Mouse (Mus musculus): ENCODE measurements at regions not wholly inside any gene's neighbourhood (a gene's known extent, or its start where the extent isn't known, plus 50 kb on each side); places are given as distances from the start of the nearest gene placed in this dataset.

DNA sequence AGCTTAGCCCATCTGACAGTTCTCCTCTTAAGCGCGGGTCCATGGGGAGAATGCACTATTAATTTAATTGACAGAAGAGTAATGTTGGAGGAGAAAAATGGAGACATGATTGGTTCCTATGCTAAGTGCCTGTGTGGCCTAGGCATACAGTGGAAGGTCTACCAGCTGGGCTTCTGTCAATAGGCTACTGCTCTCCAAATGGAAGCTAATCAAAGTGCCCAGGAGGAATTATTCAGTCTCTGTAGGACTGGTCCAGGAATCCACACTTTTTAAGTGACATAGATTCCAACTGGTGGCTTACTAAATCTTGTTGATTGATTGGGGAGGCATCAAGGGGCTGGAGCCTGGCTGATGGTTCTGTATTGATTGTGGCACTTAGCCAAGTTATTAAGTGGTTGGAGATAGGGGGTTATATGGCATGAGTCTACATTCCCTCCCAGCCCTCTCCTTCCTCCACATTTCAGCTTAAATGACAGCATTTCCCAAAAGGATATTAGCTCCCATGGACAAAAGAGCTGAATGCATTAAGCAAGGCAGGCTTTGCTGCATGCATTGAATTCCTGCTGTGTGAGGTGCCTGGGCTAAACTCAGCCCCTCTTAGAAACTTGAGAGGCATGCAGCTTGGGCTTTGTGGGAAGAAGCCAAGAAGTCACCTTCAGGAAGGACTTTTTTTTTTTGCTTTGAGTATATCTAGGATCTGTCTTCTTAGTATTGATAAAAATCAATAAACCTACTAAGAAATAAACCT is 75.0 kb upstream of the Pirt start:
- no peak for TF ChIP-seq CTCF (IDR thresholded peaks at IDR 0.05; ENCODE audit: low read depth, low read length)
- TF ChIP-seq POLR2A (IDR thresholded peaks at IDR 0.05; ENCODE audit: extremely low read depth, insufficient read depth, low read length): no peak
